Mouse (Mus musculus): ENCODE measurements around the gene Ankrd13b. TPM values are rescaled to one million over a fixed set of nuclear protein-coding genes. Genes with fewer than 3 reads are reported as not detected.

Ankrd13b gene
- total and polyA plus RNA-seq, 3 experiments: 9.2 to 19.4 (median 10.6) TPM

- 60% methylated on average over 2 of the region's 2 CpGs for WGBS
- Histone ChIP-seq H3K27me3 (ENCODE audit: control insufficient read depth, insufficient read depth, low read length) (no peaks in the 10 kb centered on the region), H3K9ac (ENCODE audit: low read depth, low read length) (no peak overlapping the region), H3K79me2 (replicated peaks; ENCODE audit: control insufficient read depth, insufficient read depth, low read length) (peaks cover 2% of the 10 kb centered on the region; the same call in 1 of the 2 replicates), H3K36me3 (ENCODE audit: control insufficient read depth, insufficient read depth, low read length) (peaks cover 42% of the 10 kb centered on the region), H3K4me3 (peak overlapping the region; percentile 36), H3K4me1 (ENCODE audit: control insufficient read depth, insufficient read depth, low read length) (peaks cover 9% of the 10 kb centered on the region), H3K27ac (peak overlapping the region; percentile 79)
- TF ChIP-seq POLR2A (IDR thresholded peaks at IDR 0.05; ENCODE audit: insufficient read depth, low read depth, low read length) (no peak), EP300 (IDR thresholded peaks at IDR 0.05; ENCODE audit: insufficient read depth, low read depth, low read length) (peak; percentile 81)
- no peak for DNase-seq
- intact Hi-C loops (cut with DNase I): no loop called here
These were observed 37.8 kb downstream of the Ankrd13b start for GRCm38 (mm10) chr11:77451670-77452069.

- Histone ChIP-seq H3K4me3 (peak overlapping the region; percentile 36), H3K79me2 (replicated peaks; ENCODE audit: control insufficient read depth, insufficient read depth, low read length) (peaks cover 2% of the 10 kb centered on the region; the same call in 1 of the 2 replicates), H3K36me3 (ENCODE audit: control insufficient read depth, insufficient read depth, low read length) (peaks cover 58% of the 10 kb centered on the region), H3K4me1 (ENCODE audit: control insufficient read depth, insufficient read depth, low read length) (peaks cover 21% of the 10 kb centered on the region), H3K27ac (peak overlapping the region; percentile 79), H3K9ac (ENCODE audit: low read depth, low read length) (no peak overlapping the region), H3K27me3 (ENCODE audit: control insufficient read depth, insufficient read depth, low read length) (no peaks in the 10 kb centered on the region)
- intact Hi-C loops (cut with DNase I): loop anchor here (2.0 to 5.0 kb wide), 2 partner anchors 14 to 232 kb away; partner anchors contain the start of genes Coro6 and Ssh2
- 52% methylated on average over 7 of the region's 7 CpGs for WGBS
- peak; percentile 44 to 49 for DNase-seq
- TF ChIP-seq POLR2A (IDR thresholded peaks at IDR 0.05; ENCODE audit: insufficient read depth, low read depth, low read length) (peak; percentile 38; the same call in 1 of the 2 replicates), EP300 (IDR thresholded peaks at IDR 0.05; ENCODE audit: insufficient read depth, low read depth, low read length) (peak; percentile 69; the same call in 1 of the 2 replicates), CTCF (IDR thresholded peaks at IDR 0.05) (no peak)
These were observed 40.3 kb downstream of the Ankrd13b start for GRCm38 (mm10) chr11:77449224-77449623.

- Histone ChIP-seq H3K79me2 (replicated peaks; ENCODE audit: control insufficient read depth, insufficient read depth, low read length) (peaks cover 2% of the 10 kb centered on the region; the same call in 1 of the 2 replicates), H3K36me3 (ENCODE audit: control insufficient read depth, insufficient read depth, low read length) (peaks cover 77% of the 10 kb centered on the region), H3K4me3 (no peak overlapping the region), H3K27me3 (ENCODE audit: control insufficient read depth, insufficient read depth, low read length) (no peaks in the 10 kb centered on the region), H3K9ac (ENCODE audit: low read depth, low read length) (peak overlapping the region; percentile 50), H3K4me1 (ENCODE audit: control insufficient read depth, insufficient read depth, low read length) (peaks cover 43% of the 10 kb centered on the region), H3K27ac (peak overlapping the region; percentile 88)
- intact Hi-C loops (cut with DNase I): loop anchor here (1.0 to 5.0 kb wide), 3 partner anchors 98 to 229 kb away; partner anchors contain the start of gene Ssh2
- TF ChIP-seq EP300 (IDR thresholded peaks at IDR 0.05; ENCODE audit: insufficient read depth, low read depth, low read length): peak; percentile 93
- TF ChIP-seq CTCF (IDR thresholded peaks at IDR 0.05): peak; percentile 91
- 0 out of 2 replicates have a peak, but pooled peaks have one; percentile 26 for TF ChIP-seq POLR2A (IDR thresholded peaks at IDR 0.05; ENCODE audit: insufficient read depth, low read depth, low read length)
- peak; percentile 76 to 83 for DNase-seq
- WGBS: 13% methylated on average over 6 of the region's 6 CpGs
These were observed 42.8 kb downstream of the Ankrd13b start for GRCm38 (mm10) chr11:77446628-77447041.

- Histone ChIP-seq H3K4me1 (ENCODE audit: control insufficient read depth, insufficient read depth, low read length) (peaks cover 54% of the 10 kb centered on the region), H3K36me3 (ENCODE audit: control insufficient read depth, insufficient read depth, low read length) (peaks cover 82% of the 10 kb centered on the region), H3K27me3 (ENCODE audit: control insufficient read depth, insufficient read depth, low read length) (no peaks in the 10 kb centered on the region), H3K4me3 (no peak overlapping the region), H3K79me2 (replicated peaks; ENCODE audit: control insufficient read depth, insufficient read depth, low read length) (no peaks in the 10 kb centered on the region), H3K9ac (ENCODE audit: low read depth, low read length) (no peak overlapping the region), H3K27ac (peak overlapping the region; percentile 88)
- TF ChIP-seq CTCF (IDR thresholded peaks at IDR 0.05) (no peak), EP300 (IDR thresholded peaks at IDR 0.05; ENCODE audit: insufficient read depth, low read depth, low read length) (peak; percentile 94; the same call in 1 of the 2 replicates), POLR2A (IDR thresholded peaks at IDR 0.05; ENCODE audit: insufficient read depth, low read depth, low read length) (0 out of 2 replicates have a peak, but pooled peaks have one; percentile 20)
- DNase-seq: peak; percentile 64 to 82
- 1% methylated on average over 2 of the region's 2 CpGs for WGBS
- intact Hi-C loops (cut with DNase I): loop anchor here (5.0 kb wide), 2 partner anchors 78 to 228 kb away; partner anchors contain the start of gene Ssh2
These were observed 44.5 kb downstream of the Ankrd13b start for GRCm38 (mm10) chr11:77444939-77445338.

GRCm38 (mm10) chr11:77442186-77443170 lies 47.0 kb downstream of the Ankrd13b start:
- Histone ChIP-seq H3K27ac (peak overlapping the region; percentile 88), H3K79me2 (replicated peaks; ENCODE audit: control insufficient read depth, insufficient read depth, low read length) (no peaks in the 10 kb centered on the region), H3K9ac (ENCODE audit: low read depth, low read length) (peak overlapping the region; percentile 39), H3K36me3 (ENCODE audit: control insufficient read depth, insufficient read depth, low read length) (peaks cover 93% of the 10 kb centered on the region), H3K27me3 (ENCODE audit: control insufficient read depth, insufficient read depth, low read length) (no peaks in the 10 kb centered on the region), H3K4me3 (no peak overlapping the region), H3K4me1 (ENCODE audit: control insufficient read depth, insufficient read depth, low read length) (peaks cover 54% of the 10 kb centered on the region)
- DNase-seq: peak; percentile 75 to 83
- 6% methylated on average over 7 of the region's 7 CpGs for WGBS
- TF ChIP-seq EP300 (IDR thresholded peaks at IDR 0.05; ENCODE audit: insufficient read depth, low read depth, low read length) (peak; percentile 90), CTCF (IDR thresholded peaks at IDR 0.05) (no peak), POLR2A (IDR thresholded peaks at IDR 0.05; ENCODE audit: insufficient read depth, low read depth, low read length) (peak; percentile 30; the same call in 1 of the 2 replicates)
- intact Hi-C loops (cut with DNase I): loop anchor here (2.0 to 5.0 kb wide), 2 partner anchors 26 to 75 kb away; no protein-coding TSS in a partner anchor
